Mouse (Mus musculus): ENCODE results near the gene Pgap2. TPM values are rescaled to one million over a fixed set of nuclear protein-coding genes. Genes with fewer than 3 reads are reported as not detected.
A peak's percentile ranks its signal among the peaks of the same experiment; 100 is the strongest.
"Not testable (repeated sequence)": the region's sequence is repeated elsewhere in the genome, so short reads cannot be mapped to it uniquely, and the experiment has no call there.

The Pgap2 gene
- total RNA-seq, 2 experiments from 2014 or later, result 54.4 to 55.7 TPM

GRCm38 (mm10) chr7:102259716-102260479, 49.9 kb downstream of the Pgap2 start:
- DNase-seq, result no peak
- intact Hi-C loops (cut with DNase I), result loop anchor here (2.0 kb wide), 1 partner anchor 157 kb away; no protein-coding TSS in a partner anchor

GRCm38 (mm10) chr7:102260518-102260917, 50.5 kb downstream of the Pgap2 start:
- DNase-seq, result no peak
- intact Hi-C loops (cut with DNase I), result no loop called here

GRCm38 (mm10) chr7:102263020-102263419, 53.0 kb downstream of the Pgap2 start:
- intact Hi-C loops (cut with DNase I), result no loop called here
- no peak for DNase-seq

GRCm38 (mm10) chr7:102266021-102266400, 56.0 kb downstream of the Pgap2 start:
- DNase-seq, result not testable (repeated sequence)
- intact Hi-C loops (cut with DNase I), result loop anchor here (2.0 to 5.0 kb wide), 2 partner anchors 81 to 151 kb away; no protein-coding TSS in a partner anchor

GRCm38 (mm10) chr7:102266401-102267042, 56.5 kb downstream of the Pgap2 start:
- peak; percentile 15 to 18 for DNase-seq
- intact Hi-C loops (cut with DNase I), result loop anchor here (2.0 to 5.0 kb wide), 2 partner anchors 81 to 150 kb away; no protein-coding TSS in a partner anchor

GRCm38 (mm10) chr7:102267113-102267579, 57.1 kb downstream of the Pgap2 start:
- DNase-seq, result peak; percentile 94 to 97
- intact Hi-C loops (cut with DNase I), result loop anchor here (2.0 to 5.0 kb wide), 2 partner anchors 80 to 150 kb away; no protein-coding TSS in a partner anchor

GRCm38 (mm10) chr7:102267601-102268394, 57.8 kb downstream of the Pgap2 start, which contains the start of gene Stim1:
Stim1 (plus strand) TSS chr7:102267806.
- intact Hi-C loops (cut with DNase I), result loop anchor here (2.0 to 5.0 kb wide), 2 partner anchors 80 to 149 kb away; no protein-coding TSS in a partner anchor
- peak; percentile 71 to 86 for DNase-seq

GRCm38 (mm10) chr7:102268395-102268748, 58.4 kb downstream of the Pgap2 start:
- intact Hi-C loops (cut with DNase I), result loop anchor here (5.0 kb wide), 1 partner anchor 79 kb away; no protein-coding TSS in a partner anchor
- DNase-seq, result no peak

- intact Hi-C loops (cut with DNase I), result no loop called here
- DNase-seq, result peak; percentile 28 to 39
Measured at GRCm38 (mm10) chr7:102272422-102272948, 62.5 kb downstream of the Pgap2 start.

GRCm38 (mm10) chr7:102281403-102281802, 71.4 kb downstream of the Pgap2 start:
- intact Hi-C loops (cut with DNase I), result no loop called here
- DNase-seq, result no peak

GRCm38 (mm10) chr7:102282261-102282660, 72.3 kb downstream of the Pgap2 start:
- peak; percentile 53 to 69 for DNase-seq
- intact Hi-C loops (cut with DNase I), result no loop called here

Other genes with a start within 250 kb of the Pgap2 start
- 1 to 10 TPM; 5.1 to 6.4 TPM for gene Il18bp, start 191.5 kb upstream of the Pgap2 start, total RNA-seq (2021)
- gene Rnf121, start 144.7 kb upstream of the Pgap2 start, total RNA-seq (2021), result 10 to 100 TPM; 19.8 to 21.5 TPM
- 10 to 100 TPM in 1 of 2 experiments, 1 to 10 TPM in 1; 8.9 to 10.2 TPM for gene Xndc1, start 144.7 kb upstream of the Pgap2 start, total RNA-seq (2021)
- gene Xntrpc, start 144.5 kb upstream of the Pgap2 start, total RNA-seq (2021), result under 1 TPM; 0.61 to 0.84 TPM
- gene Trpc2, start 127.1 kb upstream of the Pgap2 start, total RNA-seq (2021), result under 1 TPM; 0.63 to 0.69 TPM
- gene Art1, start 108.5 kb upstream of the Pgap2 start, total RNA-seq (2021), result 100 to 1,000 TPM; 131 to 158 TPM
- gene Art5, start 100.7 kb upstream of the Pgap2 start, total RNA-seq (2021), result 1 to 10 TPM; 4.3 to 5.4 TPM
- gene Chrna10, start 93.4 kb upstream of the Pgap2 start, total RNA-seq (2021), result not detected
- gene Nup98, start within 50 bp of the Pgap2 start, total RNA-seq (2021), result 10 to 100 TPM; 31.9 to 34.2 TPM
- 10 to 100 TPM; 30.8 to 31.9 TPM for gene Rhog, start 45.8 kb downstream of the Pgap2 start, total RNA-seq (2021)
- gene Stim1, start 57.6 kb downstream of the Pgap2 start, total RNA-seq (2021), result 10 to 100 TPM; 25.8 to 30.2 TPM
- 10 to 100 TPM; 14.4 to 19.1 TPM for gene Rrm1, start 231.5 kb downstream of the Pgap2 start, total RNA-seq (2021)